Mouse (Mus musculus) testis, adult 2 months (tissue): ENCODE data around the gene Sapcd1. TPM values are rescaled to one million over a fixed set of nuclear protein-coding genes. Genes with fewer than 3 reads are reported as not detected.

Source experiments
- H3K27ac ChIP-seq: fragments of 200-500 bp; 2 replicates; pipeline ENCODE4 v1.5.1; 2012; ENCODE audit warnings: low read depth, low read length; ENCODE audit not compliant: control insufficient read depth, insufficient read depth
- H3K27me3 ChIP-seq: fragments of 200-500 bp; 2 replicates; pipeline ENCODE4 v1.6.1; 2012; ENCODE audit warnings: mild to moderate bottlenecking, low read length, moderate library complexity; ENCODE audit not compliant: control insufficient read depth, insufficient read depth
- H3K36me3 ChIP-seq: fragments of 200-500 bp; 2 replicates; pipeline ENCODE4 v1.6.1; 2012; ENCODE audit warnings: mild to moderate bottlenecking, low read length; ENCODE audit not compliant: control insufficient read depth, insufficient read depth
- H3K4me1 ChIP-seq: fragments of 200-500 bp; 2 replicates; pipeline ENCODE4 v1.6.1; 2012; ENCODE audit warnings: low read length; ENCODE audit not compliant: control insufficient read depth, insufficient read depth
- H3K4me3 ChIP-seq: fragments of 200-500 bp; 2 replicates; pipeline ENCODE4 v1.5.1; 2012; ENCODE audit warnings: low read depth, mild to moderate bottlenecking, low read length, moderate library complexity, mixed read lengths; ENCODE audit not compliant: control insufficient read depth
- CTCF ChIP-seq: fragments of 200-500 bp; IDR thresholded peaks from 2 replicates; pipeline ENCODE4 v1.5.1; 2012; ENCODE audit warnings: low read depth, mild to moderate bottlenecking, inconsistent platforms, low read length, moderate library complexity; ENCODE audit not compliant: control insufficient read depth, insufficient read depth, insufficient replicate concordance
- POLR2A ChIP-seq: fragments of 200-500 bp; IDR thresholded peaks from 2 replicates; pipeline ENCODE4 v1.6.1; 2012; ENCODE audit warnings: low read depth, mild to moderate bottlenecking, inconsistent platforms, low read length, moderate library complexity; ENCODE audit not compliant: control insufficient read depth
- polyA plus RNA-seq: library from polyadenylated mRNA; depleted of rRNA; stranded (reverse); fragments of >200 nt; gene quantifications from 2 replicates; pipeline ENCODE4 v1.2.3, GENCODE M21; 2012; rRNA removed

Sapcd1 gene
- polyA plus RNA-seq, 1 experiment, result 3.5 TPM

- H3K27ac ChIP-seq, result peak within 1 kb of the TSS; percentile 92
- H3K4me1 ChIP-seq, result peaks cover 17% of the 10 kb centered on the region
- H3K4me3 ChIP-seq, result peak within 1 kb of the TSS; percentile 83
- H3K36me3 ChIP-seq, result no peaks in the 10 kb centered on the region
- TF ChIP-seq CTCF (no peak), POLR2A (peak; percentile 95)
- no peaks in the 10 kb centered on the region for H3K27me3 ChIP-seq
Observed at GRCm38 (mm10) chr17:34981690-34982180, 46.1 kb downstream of the Sapcd1 start, which contains the start of gene Lsm2. Gene Lsm2 (plus strand): TSS chr17:34981862.

- Histone ChIP-seq H3K4me3 (no peak overlapping the region), H3K4me1 (peaks cover 17% of the 10 kb centered on the region), H3K27ac (no peak overlapping the region), H3K36me3 (no peaks in the 10 kb centered on the region), H3K27me3 (no peaks in the 10 kb centered on the region)
- TF ChIP-seq CTCF (no peak), POLR2A (no peak)
Observed at GRCm38 (mm10) chr17:34980655-34981054, 47.2 kb downstream of the Sapcd1 start.

- peaks cover 17% of the 10 kb centered on the region for H3K4me1 ChIP-seq
- no peaks in the 10 kb centered on the region for H3K27me3 ChIP-seq
- H3K4me3 ChIP-seq, result no peak overlapping the region
- H3K36me3 ChIP-seq, result no peaks in the 10 kb centered on the region
- TF ChIP-seq CTCF (no peak), POLR2A (no peak)
- no peak overlapping the region for H3K27ac ChIP-seq
Observed at GRCm38 (mm10) chr17:34979631-34980030, 48.2 kb downstream of the Sapcd1 start.

- TF ChIP-seq CTCF, result no peak
- TF ChIP-seq POLR2A, result no peak; the same call in 1 of the 2 replicates
- no peaks in the 10 kb centered on the region for H3K36me3 ChIP-seq
- no peaks in the 10 kb centered on the region for H3K27me3 ChIP-seq
- H3K4me1 ChIP-seq, result peaks cover 17% of the 10 kb centered on the region
- peak overlapping the region; percentile 48 for H3K4me3 ChIP-seq
- no peak overlapping the region for H3K27ac ChIP-seq
Observed at GRCm38 (mm10) chr17:34978239-34978638, 49.6 kb downstream of the Sapcd1 start.

GRCm38 (mm10) chr17:34977000-34977399, 50.8 kb downstream of the Sapcd1 start:
- TF ChIP-seq POLR2A, result no peak
- TF ChIP-seq CTCF, result no peak
- H3K4me3 ChIP-seq, result peak overlapping the region; percentile 77
- H3K27ac ChIP-seq, result no peak overlapping the region
- peaks cover 21% of the 10 kb centered on the region for H3K4me1 ChIP-seq
- H3K36me3 ChIP-seq, result no peaks in the 10 kb centered on the region
- no peaks in the 10 kb centered on the region for H3K27me3 ChIP-seq

Other genes starting within 250 kb of the Sapcd1 start
- 1.1 and 1.4 TPM in 2 replicates for gene Cyp21a1, start 223.5 kb downstream of the Sapcd1 start, polyA plus RNA-seq
- 41.3 and 46.3 TPM in 2 replicates for gene Stk19, start 191.1 kb downstream of the Sapcd1 start, polyA plus RNA-seq
- 51.3 and 61.0 TPM in 2 replicates for gene Dxo, start 191.0 kb downstream of the Sapcd1 start, polyA plus RNA-seq
- gene Skiv2l, start 177.8 kb downstream of the Sapcd1 start, polyA plus RNA-seq, result 137 and 142 TPM in 2 replicates
- gene Nelfe, start 177.6 kb downstream of the Sapcd1 start, polyA plus RNA-seq, result 173 and 180 TPM in 2 replicates
- 1.1 and 1.2 TPM in 2 replicates for gene Cfb, start 165.5 kb downstream of the Sapcd1 start, polyA plus RNA-seq
- 4.0 and 4.7 TPM in 2 replicates for gene Zbtb12, start 148.5 kb downstream of the Sapcd1 start, polyA plus RNA-seq
- not detected in 2 replicates for gene Gm20547, start 146.0 kb downstream of the Sapcd1 start, polyA plus RNA-seq
- 14.8 and 15.3 TPM in 2 replicates for gene C2, start 129.8 kb downstream of the Sapcd1 start, polyA plus RNA-seq
- gene Ehmt2, start 129.5 kb downstream of the Sapcd1 start, polyA plus RNA-seq, result 344 and 384 TPM in 2 replicates
- 0.52 and 2.2 TPM in 2 replicates for gene Slc44a4, start 113.5 kb downstream of the Sapcd1 start, polyA plus RNA-seq
- 4.1 and 7.9 TPM in 2 replicates for gene Neu1, start 96.8 kb downstream of the Sapcd1 start, polyA plus RNA-seq
- gene Hspa1b, start 68.8 kb downstream of the Sapcd1 start, polyA plus RNA-seq, result 2.6 and 5.2 TPM in 2 replicates
- gene Gm20481, start 58.1 kb downstream of the Sapcd1 start, polyA plus RNA-seq, result not detected in 2 replicates
- 4.4 and 5.5 TPM in 2 replicates for gene Hspa1a, start 55.9 kb downstream of the Sapcd1 start, polyA plus RNA-seq
- 718 and 731 TPM in 2 replicates for gene Hspa1l, start 55.3 kb downstream of the Sapcd1 start, polyA plus RNA-seq
- 480 and 579 TPM in 2 replicates for gene Lsm2, start 46.2 kb downstream of the Sapcd1 start, polyA plus RNA-seq
- 261 and 309 TPM in 2 replicates for gene Vars, start 27.0 kb downstream of the Sapcd1 start, polyA plus RNA-seq
- gene Vwa7, start 11.4 kb downstream of the Sapcd1 start, polyA plus RNA-seq, result 0.65 and 0.84 TPM in 2 replicates
- gene Msh5, start 18.7 kb upstream of the Sapcd1 start, polyA plus RNA-seq, result 19.3 and 20.4 TPM in 2 replicates
- gene Clic1, start 21.9 kb upstream of the Sapcd1 start, polyA plus RNA-seq, result 24.1 and 24.8 TPM in 2 replicates
- 11.1 and 14.4 TPM in 2 replicates for gene Ddah2, start 31.0 kb upstream of the Sapcd1 start, polyA plus RNA-seq
- gene Ly6g6c, start 37.4 kb upstream of the Sapcd1 start, polyA plus RNA-seq, result 117 and 146 TPM in 2 replicates
- gene Mpig6b, start 38.2 kb upstream of the Sapcd1 start, polyA plus RNA-seq, result 3.4 and 3.7 TPM in 2 replicates
- 0.78 and 0.95 TPM in 2 replicates for gene Ly6g6e, start 48.9 kb upstream of the Sapcd1 start, polyA plus RNA-seq
- 0.85 and 0.99 TPM in 2 replicates for gene Ly6g6d, start 50.0 kb upstream of the Sapcd1 start, polyA plus RNA-seq
- 1.1 and 1.2 TPM in 2 replicates for gene Ly6g6f, start 57.6 kb upstream of the Sapcd1 start, polyA plus RNA-seq
- 121 and 141 TPM in 2 replicates for gene Abhd16a, start 61.2 kb upstream of the Sapcd1 start, polyA plus RNA-seq
- gene Ly6g5c, start 80.3 kb upstream of the Sapcd1 start, polyA plus RNA-seq, result 0.54 TPM in 1 of 2 replicates, not detected in the other
- 2.9 and 3.1 TPM in 2 replicates for gene Ly6g5b, start 87.4 kb upstream of the Sapcd1 start, polyA plus RNA-seq
- gene Gpank1, start 93.4 kb upstream of the Sapcd1 start, polyA plus RNA-seq, result 70.0 and 73.6 TPM in 2 replicates
- gene Csnk2b, start 94.0 kb upstream of the Sapcd1 start, polyA plus RNA-seq, result 3,095 and 3,228 TPM in 2 replicates
- 0.91 and 2.5 TPM in 2 replicates for gene D17H6S53E, start 98.4 kb upstream of the Sapcd1 start, polyA plus RNA-seq
- gene Apom, start 104.0 kb upstream of the Sapcd1 start, polyA plus RNA-seq, result 0.41 and 0.48 TPM in 2 replicates
- gene Bag6, start 107.2 kb upstream of the Sapcd1 start, polyA plus RNA-seq, result 709 and 791 TPM in 2 replicates
- gene Prrc2a, start 136.9 kb upstream of the Sapcd1 start, polyA plus RNA-seq, result 515 and 563 TPM in 2 replicates
- 435 and 444 TPM in 2 replicates for gene Aif1, start 148.1 kb upstream of the Sapcd1 start, polyA plus RNA-seq
- gene Lst1, start 160.4 kb upstream of the Sapcd1 start, polyA plus RNA-seq, result 0.65 and 1.3 TPM in 2 replicates
- gene Ltb, start 166.4 kb upstream of the Sapcd1 start, polyA plus RNA-seq, result 0.86 and 0.87 TPM in 2 replicates
- 0.07 TPM in 1 of 2 replicates, not detected in the other for gene Tnf, start 174.0 kb upstream of the Sapcd1 start, polyA plus RNA-seq
- 0.07 TPM in 1 of 2 replicates, not detected in the other for gene Lta, start 177.3 kb upstream of the Sapcd1 start, polyA plus RNA-seq
- gene Gm16181, start 192.8 kb upstream of the Sapcd1 start, polyA plus RNA-seq, result not detected in 2 replicates
- 10.4 and 11.7 TPM in 2 replicates for gene Atp6v1g2, start 205.6 kb upstream of the Sapcd1 start, polyA plus RNA-seq
- 27.9 and 30.2 TPM in 2 replicates for gene Nfkbil1, start 207.8 kb upstream of the Sapcd1 start, polyA plus RNA-seq
- gene Ddx39b, start 213.7 kb upstream of the Sapcd1 start, polyA plus RNA-seq, result 125 and 129 TPM in 2 replicates
- 29.6 and 31.4 TPM in 2 replicates for gene H2-D1, start 234.7 kb upstream of the Sapcd1 start, polyA plus RNA-seq